Mouse (Mus musculus) midbrain, embryonic 15.5 days (tissue): ENCODE measurements around the gene Iba57. TPM values are rescaled to one million over a fixed set of nuclear protein-coding genes. Genes with fewer than 3 reads are reported as not detected.

Experiments
- ATAC-seq: fragments of 200-750 bp; cut with Nextera tagmentation; replicated peaks from 2 replicates; pipeline ENCODE4 v1.8.0; 2017; ENCODE audit warnings: moderate TSS enrichment
- H3K27ac ChIP-seq: fragments of 300-500 bp; sonication (generic); 2 replicates; pipeline ENCODE4 v1.5.1; 2015; ENCODE audit warnings: mild to moderate bottlenecking, inconsistent platforms
- H3K27me3 ChIP-seq: fragments of 300-500 bp; sonication (generic); replicated peaks from 2 replicates; pipeline ENCODE4 v1.6.1; 2015; ENCODE audit warnings: inconsistent platforms
- H3K36me3 ChIP-seq: fragments of 300-500 bp; sonication (generic); replicated peaks from 2 replicates; pipeline ENCODE4 v1.6.1; 2015; ENCODE audit warnings: inconsistent platforms
- H3K4me1 ChIP-seq: fragments of 300-500 bp; sonication (generic); 2 replicates; pipeline ENCODE4 v1.6.1; 2015; ENCODE audit warnings: inconsistent platforms
- H3K4me2 ChIP-seq: fragments of 300-500 bp; sonication (generic); 2 replicates; pipeline ENCODE4 v1.6.1; 2015; ENCODE audit warnings: inconsistent platforms, mild to moderate bottlenecking, moderate library complexity
- H3K4me3 ChIP-seq: fragments of 300-500 bp; sonication (generic); 2 replicates; pipeline ENCODE4 v1.5.1; 2015; ENCODE audit warnings: mild to moderate bottlenecking, inconsistent platforms
- H3K9ac ChIP-seq: fragments of 300-500 bp; sonication (generic); 2 replicates; pipeline ENCODE4 v1.6.1; 2015; ENCODE audit warnings: mild to moderate bottlenecking, inconsistent platforms
- H3K9me3 ChIP-seq: fragments of 300-500 bp; sonication (generic); 2 replicates; pipeline ENCODE4 v1.6.1; 2016; ENCODE audit warnings: inconsistent platforms
- WGBS: fragments of 180-500 bp; shearing (Covaris S2); methylation state at CpG from one replicate; pipeline ENCODE4 v1.1.7; 2015; ENCODE audit warnings: mixed read lengths; 5-methylcytosine and 5-hydroxymethylcytosine counted together
- polyA plus RNA-seq: library from polyadenylated mRNA; unstranded; fragments of >200 nt; fragmentation: Nextera tagmentation; extraction: Ambion mirVana; gene quantifications from 2 replicates; pipeline ENCODE4 v1.2.1, GENCODE M21; 2015

Gene Iba57
- polyA plus RNA-seq, 1 experiment from 2014 or later: 8.7 TPM

DNA sequence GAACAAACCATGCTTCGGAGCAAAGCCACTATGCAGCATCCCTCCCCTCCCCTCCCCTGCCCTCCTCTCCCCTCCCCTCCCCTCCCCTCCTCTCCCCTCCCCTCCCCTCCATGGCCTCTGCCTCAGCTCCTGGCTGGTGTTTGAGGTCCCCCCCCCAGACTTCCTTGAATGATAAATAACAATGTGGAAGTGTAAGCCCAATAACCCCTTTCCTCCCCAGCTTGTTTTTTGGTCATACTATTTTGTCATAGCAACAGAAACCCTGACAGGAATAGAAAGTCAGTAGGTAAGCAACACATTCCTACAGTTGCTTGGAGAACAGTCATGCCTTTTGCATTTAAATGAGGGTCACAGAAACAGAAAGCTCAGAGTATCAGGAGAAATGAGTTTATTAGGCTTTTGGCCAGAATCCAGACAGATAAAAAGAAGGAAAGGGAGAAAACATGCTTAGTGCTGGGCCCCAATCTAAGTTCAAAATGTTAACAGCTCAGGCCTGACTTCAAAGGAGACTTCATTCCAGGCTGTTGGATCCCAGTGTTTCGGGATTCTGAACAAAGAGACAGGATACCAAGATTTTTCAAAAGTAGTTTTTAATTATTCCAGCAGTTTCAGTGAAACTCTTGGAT is 2.2 kb upstream of the Iba57 start:
- no peak for ATAC-seq
- 36% methylated on average over 2 of the region's 2 CpGs for WGBS
- no peak overlapping the region for H3K9ac ChIP-seq
- no peak overlapping the region for H3K27ac ChIP-seq
- H3K4me2 ChIP-seq: no peak overlapping the region
- no peaks in the 10 kb centered on the region for H3K9me3 ChIP-seq
- H3K4me1 ChIP-seq: peaks cover 19% of the 10 kb centered on the region
- no peaks in the 10 kb centered on the region for H3K36me3 ChIP-seq
- H3K27me3 ChIP-seq: no peaks in the 10 kb centered on the region
- no peak overlapping the region for H3K4me3 ChIP-seq

DNA sequence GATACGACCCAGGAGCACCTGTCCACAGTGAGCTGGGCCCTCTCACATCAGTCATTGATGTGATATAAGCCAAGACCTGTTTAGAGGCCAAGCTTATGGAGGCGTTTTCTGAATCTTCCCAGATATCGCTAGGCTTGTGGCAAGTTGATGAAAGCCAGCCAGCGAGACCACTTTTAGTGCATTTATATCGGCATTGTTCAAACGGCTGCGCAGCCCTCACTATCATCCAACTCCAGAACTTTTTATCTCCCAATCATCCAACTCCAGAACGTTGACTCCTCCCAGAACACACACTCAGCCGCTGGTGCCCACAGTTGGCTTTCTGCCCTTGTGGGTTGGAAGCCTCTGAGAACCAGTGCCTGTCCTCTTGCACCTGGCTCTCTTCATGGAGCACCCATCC is 845 bp upstream of the Iba57 start:
- ATAC-seq: no peak
- Histone ChIP-seq H3K4me2 (peak overlapping the region; percentile 75), H3K4me1 (peaks cover 19% of the 10 kb centered on the region), H3K9me3 (no peaks in the 10 kb centered on the region), H3K27me3 (no peaks in the 10 kb centered on the region), H3K9ac (no peak overlapping the region), H3K36me3 (no peaks in the 10 kb centered on the region), H3K4me3 (no peak overlapping the region), H3K27ac (peak overlapping the region; percentile 100)
- 89% methylated on average over 9 of the region's 9 CpGs for WGBS

DNA sequence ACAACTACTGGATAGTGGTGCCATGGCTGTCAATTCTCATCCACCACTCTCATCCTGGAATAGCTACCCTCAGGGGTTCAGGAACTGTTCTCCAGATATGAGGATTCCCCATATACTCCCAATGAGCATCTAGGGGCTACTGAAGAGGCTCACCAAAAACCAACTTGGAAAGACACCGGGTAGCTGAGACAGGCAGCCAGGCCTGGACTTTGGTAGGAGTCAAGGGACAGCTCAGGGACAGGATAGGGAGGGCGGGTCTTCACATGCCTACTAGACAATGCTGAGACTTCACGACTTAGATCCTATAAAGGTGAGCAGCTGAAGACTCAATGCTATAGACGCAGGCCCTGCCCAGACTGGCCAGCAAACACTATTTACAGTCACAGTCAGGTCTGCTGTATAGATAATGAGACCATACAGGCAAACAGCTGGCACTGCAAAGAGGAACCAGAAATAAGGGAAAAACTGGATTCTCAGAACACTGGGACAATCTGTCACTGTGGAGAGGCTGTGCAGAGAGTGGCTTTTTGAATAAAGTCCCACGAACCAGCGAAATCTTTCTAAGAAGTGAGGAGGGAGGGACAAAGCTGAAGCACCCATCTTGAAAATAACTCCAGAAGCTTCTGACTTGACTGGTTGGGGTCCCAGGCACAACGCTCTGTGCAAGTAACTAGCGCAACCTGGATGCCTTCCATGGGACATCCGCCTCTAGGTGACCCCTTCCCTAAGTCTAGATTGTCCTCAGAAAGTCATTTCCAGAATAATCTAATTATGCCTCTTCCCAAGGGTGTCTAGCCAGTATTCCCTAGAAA is 890 bp downstream of the Iba57 start:
- peak overlapping the region; percentile 100 for H3K27ac ChIP-seq
- 60% methylated on average over 9 of the region's 9 CpGs for WGBS
- ATAC-seq: peak; percentile 1; the same call in 1 of the 2 replicates

DNA sequence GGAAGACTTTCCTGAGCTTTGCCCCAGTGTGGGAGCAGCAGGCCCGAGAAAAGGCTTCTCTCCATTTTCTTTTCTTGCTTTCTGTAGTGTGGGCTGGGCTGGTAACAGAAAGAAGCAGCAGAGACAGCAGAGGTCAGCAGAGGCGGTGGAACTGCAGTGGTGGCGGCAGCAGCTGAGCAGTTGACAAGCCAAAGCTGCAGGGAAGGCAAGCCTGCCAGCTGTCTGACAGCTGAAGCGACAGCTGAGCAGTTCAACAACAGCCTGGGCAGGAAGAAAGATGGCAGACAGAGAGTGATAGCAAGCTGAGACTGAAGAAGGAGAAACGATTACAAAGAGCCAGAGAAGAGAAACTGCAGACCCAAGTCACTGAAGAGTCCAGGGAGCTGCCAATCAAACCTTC is 2.1 kb downstream of the Iba57 start:
- H3K4me1 ChIP-seq: peaks cover 19% of the 10 kb centered on the region
- H3K9me3 ChIP-seq: no peaks in the 10 kb centered on the region
- H3K27ac ChIP-seq: no peak overlapping the region
- H3K36me3 ChIP-seq: 0 out of 2 replicates have a peak, but pooled peaks cover 11% of the 10 kb centered on the region
- H3K4me2 ChIP-seq: no peak overlapping the region
- ATAC-seq: no peak
- no peak overlapping the region for H3K4me3 ChIP-seq
- H3K27me3 ChIP-seq: no peaks in the 10 kb centered on the region
- WGBS: 81% methylated on average over 5 of the region's 5 CpGs
- no peak overlapping the region for H3K9ac ChIP-seq

More for the DNA sequence above, 890 bp downstream of the Iba57 start:
- Histone ChIP-seq H3K9ac (peak overlapping the region; percentile 95), H3K9me3 (no peaks in the 10 kb centered on the region), H3K4me2 (peak overlapping the region; percentile 75), H3K4me1 (peaks cover 19% of the 10 kb centered on the region), H3K27me3 (no peaks in the 10 kb centered on the region), H3K4me3 (peak overlapping the region; percentile 94), H3K36me3 (0 out of 2 replicates have a peak, but pooled peaks cover 10% of the 10 kb centered on the region)

DNA sequence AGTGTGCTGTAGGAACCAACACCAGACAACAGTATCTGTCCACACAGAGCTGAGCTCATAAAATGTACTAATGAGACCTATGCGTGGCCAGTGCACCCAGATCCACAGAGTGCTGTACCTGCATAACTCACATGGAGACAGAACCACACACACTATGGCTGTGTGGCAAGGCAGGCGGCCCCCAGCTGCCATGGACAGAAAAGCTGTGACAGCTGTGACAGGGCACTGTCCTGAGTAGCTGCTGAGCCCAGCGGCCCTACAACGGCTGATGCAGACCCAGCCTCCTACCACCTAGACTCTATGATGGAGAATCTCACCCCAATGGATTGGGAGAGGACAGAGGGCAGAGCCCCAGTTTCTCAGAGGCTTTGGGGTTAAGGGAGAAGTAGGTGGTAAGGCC is 4.0 kb downstream of the Iba57 start:
- Histone ChIP-seq H3K27me3 (no peaks in the 10 kb centered on the region), H3K4me3 (no peak overlapping the region), H3K9me3 (no peaks in the 10 kb centered on the region), H3K4me1 (peaks cover 19% of the 10 kb centered on the region), H3K27ac (no peak overlapping the region), H3K36me3 (0 out of 2 replicates have a peak, but pooled peaks cover 17% of the 10 kb centered on the region), H3K9ac (no peak overlapping the region), H3K4me2 (no peak overlapping the region)
- WGBS: 89% methylated on average over 4 of the region's 4 CpGs
- no peak for ATAC-seq

DNA sequence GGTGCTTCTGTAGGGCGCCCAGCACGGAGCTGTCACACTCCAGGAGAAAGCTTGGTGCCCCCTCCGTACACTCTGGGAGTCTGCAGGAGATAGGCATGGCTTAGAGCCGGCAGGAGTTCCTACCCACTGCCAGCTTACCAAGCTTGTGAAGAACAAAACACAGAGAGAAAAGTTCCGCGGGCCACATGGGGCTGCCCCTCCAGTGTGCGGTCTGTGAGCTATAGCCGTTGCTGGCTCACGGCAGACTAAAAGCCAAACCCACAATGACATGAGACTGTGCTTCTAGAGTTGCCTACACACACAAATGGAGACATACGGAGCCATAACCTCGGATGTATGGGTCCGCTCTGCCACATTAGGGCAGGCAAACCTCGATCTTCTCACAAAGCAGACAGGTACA is 4.4 kb downstream of the Iba57 start:
- H3K36me3 ChIP-seq: 0 out of 2 replicates have a peak, but pooled peaks cover 17% of the 10 kb centered on the region
- no peaks in the 10 kb centered on the region for H3K27me3 ChIP-seq
- H3K27ac ChIP-seq: no peak overlapping the region
- H3K4me1 ChIP-seq: peaks cover 15% of the 10 kb centered on the region
- WGBS: 91% methylated on average over 13 of the region's 13 CpGs
- no peak overlapping the region for H3K9ac ChIP-seq
- no peak for ATAC-seq
- no peak overlapping the region for H3K4me3 ChIP-seq
- H3K9me3 ChIP-seq: no peaks in the 10 kb centered on the region
- H3K4me2 ChIP-seq: no peak overlapping the region

DNA sequence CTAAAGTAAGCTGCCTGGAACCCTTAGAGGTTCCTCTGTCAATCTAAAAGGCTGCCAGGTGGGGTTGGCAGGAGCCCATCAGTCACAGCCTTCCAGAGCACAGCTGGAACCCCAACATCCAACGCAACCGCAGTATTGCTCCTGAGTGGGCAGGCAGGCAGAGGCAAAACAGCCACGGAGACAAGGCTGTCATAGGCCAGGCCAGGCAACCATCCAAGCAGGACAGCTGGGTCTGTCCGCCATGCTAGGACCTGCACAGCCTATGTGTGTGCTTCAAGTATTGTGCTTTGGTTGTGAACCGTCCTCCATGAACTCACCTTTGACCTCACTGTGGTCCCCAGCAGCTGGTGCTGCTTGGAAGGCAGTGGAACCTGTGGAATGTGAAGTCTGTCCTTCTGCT is 7.6 kb downstream of the Iba57 start:
- H3K4me1 ChIP-seq: no peaks in the 10 kb centered on the region
- H3K27me3 ChIP-seq: no peaks in the 10 kb centered on the region
- H3K4me2 ChIP-seq: no peak overlapping the region
- no peak for ATAC-seq
- no peak overlapping the region for H3K27ac ChIP-seq
- 0 out of 2 replicates have a peak, but pooled peaks cover 17% of the 10 kb centered on the region for H3K36me3 ChIP-seq
- WGBS: 93% methylated on average over 5 of the region's 5 CpGs
- H3K9ac ChIP-seq: no peak overlapping the region
- H3K9me3 ChIP-seq: no peaks in the 10 kb centered on the region
- H3K4me3 ChIP-seq: no peak overlapping the region

DNA sequence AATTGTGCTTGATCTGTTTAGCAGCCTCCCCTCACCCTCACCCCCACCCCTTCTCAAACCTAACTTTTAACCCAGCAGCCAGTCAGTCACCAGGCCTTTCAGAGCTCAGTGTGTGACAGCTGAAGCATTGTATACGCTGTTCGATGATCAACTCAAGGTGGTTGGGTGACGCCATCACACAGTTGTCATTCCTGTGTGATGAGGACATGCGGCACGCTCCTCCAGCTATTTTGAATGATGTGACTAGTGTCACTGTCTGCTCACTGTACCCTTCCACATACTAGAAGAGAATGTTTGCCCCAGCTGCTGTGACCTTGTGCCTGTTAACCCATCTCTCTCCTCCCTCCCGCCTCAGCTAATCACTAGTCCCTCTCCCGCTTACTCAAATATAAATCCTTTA is 9.3 kb downstream of the Iba57 start:
- 92% methylated on average over 7 of the region's 7 CpGs for WGBS

DNA sequence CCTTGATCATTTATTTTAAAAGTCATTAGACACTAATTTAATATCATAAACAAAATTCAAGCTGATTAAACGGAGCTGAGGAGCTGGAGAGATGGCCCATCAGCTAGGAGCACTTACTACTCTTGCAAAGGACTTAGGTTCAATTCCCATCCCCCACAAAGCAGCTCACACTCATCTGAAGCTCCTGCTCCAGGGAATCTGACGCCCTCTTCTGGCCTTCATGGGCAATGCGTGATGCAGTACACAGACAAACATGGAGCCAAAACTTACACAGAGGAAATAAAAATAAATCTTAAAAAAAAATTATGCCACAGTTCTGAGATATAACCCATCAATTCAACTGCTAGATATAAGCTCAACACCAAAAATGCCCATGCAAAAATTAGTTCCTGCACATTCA is 11.8 kb downstream of the Iba57 start:
- H3K4me2 ChIP-seq: no peak overlapping the region
- no peak for ATAC-seq
- 0 out of 2 replicates have a peak, but pooled peaks cover 6% of the 10 kb centered on the region for H3K36me3 ChIP-seq
- H3K4me1 ChIP-seq: no peaks in the 10 kb centered on the region
- no peaks in the 10 kb centered on the region for H3K9me3 ChIP-seq
- WGBS: 29% methylated on average over 3 of the region's 3 CpGs
- no peak overlapping the region for H3K4me3 ChIP-seq
- H3K27ac ChIP-seq: no peak overlapping the region
- no peak overlapping the region for H3K9ac ChIP-seq
- no peaks in the 10 kb centered on the region for H3K27me3 ChIP-seq

More for the DNA sequence above, 9.3 kb downstream of the Iba57 start:
- H3K4me2 ChIP-seq: no peak overlapping the region
- H3K36me3 ChIP-seq: 0 out of 2 replicates have a peak, but pooled peaks cover 17% of the 10 kb centered on the region
- H3K27ac ChIP-seq: no peak overlapping the region
- no peaks in the 10 kb centered on the region for H3K4me1 ChIP-seq
- no peaks in the 10 kb centered on the region for H3K27me3 ChIP-seq
- no peak for ATAC-seq
- H3K9me3 ChIP-seq: no peaks in the 10 kb centered on the region
- no peak overlapping the region for H3K4me3 ChIP-seq
- no peak overlapping the region for H3K9ac ChIP-seq

DNA sequence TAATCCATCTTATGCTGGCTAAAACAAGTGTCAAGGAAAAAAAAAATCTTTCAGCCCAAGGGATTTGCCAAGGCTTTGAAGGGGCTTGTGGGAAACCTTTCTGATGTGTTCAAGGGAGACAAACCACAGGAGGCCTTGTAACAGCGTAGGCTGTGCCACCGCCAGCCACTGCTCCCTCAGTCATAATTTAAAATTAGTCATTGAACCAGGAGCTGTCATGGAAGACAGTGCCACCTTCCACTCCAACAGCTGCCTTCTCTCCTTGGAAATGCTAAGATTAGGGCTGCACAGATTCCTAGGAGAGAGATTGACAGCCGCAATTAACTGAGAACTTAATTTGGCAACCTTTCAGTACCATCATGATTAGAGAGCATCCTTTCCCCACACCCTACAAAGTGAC is 14.2 kb downstream of the Iba57 start:
- H3K27ac ChIP-seq: no peak overlapping the region
- no peaks in the 10 kb centered on the region for H3K9me3 ChIP-seq
- no peak overlapping the region for H3K4me2 ChIP-seq
- H3K9ac ChIP-seq: no peak overlapping the region
- no peaks in the 10 kb centered on the region for H3K4me1 ChIP-seq
- no peaks in the 10 kb centered on the region for H3K36me3 ChIP-seq
- 67% methylated on average over 3 of the region's 3 CpGs for WGBS
- H3K27me3 ChIP-seq: no peaks in the 10 kb centered on the region; the same call in 1 of the 2 replicates
- H3K4me3 ChIP-seq: no peak overlapping the region
- no peak for ATAC-seq

DNA sequence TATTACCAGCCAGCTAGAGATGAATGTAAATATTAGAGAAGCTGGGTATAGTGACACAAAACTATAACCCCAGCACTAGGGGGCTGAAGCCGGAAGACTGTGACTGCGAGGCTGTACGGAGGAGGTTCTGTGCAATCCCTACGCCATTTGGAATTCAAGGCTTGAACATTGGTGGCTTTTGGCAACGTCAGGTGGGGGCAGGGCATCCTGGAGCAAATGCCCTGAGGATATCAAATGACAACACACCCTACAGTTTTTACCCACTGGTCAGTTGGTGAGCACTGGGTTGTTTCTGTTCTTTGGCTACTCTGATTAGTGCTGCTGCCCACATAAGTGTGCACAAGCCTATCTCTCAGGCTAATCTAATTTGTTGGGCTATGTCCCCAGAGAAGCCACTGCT is 20.6 kb downstream of the Iba57 start:
- H3K27me3 ChIP-seq: no peaks in the 10 kb centered on the region; the same call in none of the 2 replicates
- no peaks in the 10 kb centered on the region for H3K4me1 ChIP-seq
- no peak for ATAC-seq
- H3K9ac ChIP-seq: no peak overlapping the region
- H3K27ac ChIP-seq: no peak overlapping the region
- no peak overlapping the region for H3K4me2 ChIP-seq
- H3K4me3 ChIP-seq: no peak overlapping the region
- H3K36me3 ChIP-seq: no peaks in the 10 kb centered on the region
- no peaks in the 10 kb centered on the region for H3K9me3 ChIP-seq
- 85% methylated on average over 5 of the region's 5 CpGs for WGBS

DNA sequence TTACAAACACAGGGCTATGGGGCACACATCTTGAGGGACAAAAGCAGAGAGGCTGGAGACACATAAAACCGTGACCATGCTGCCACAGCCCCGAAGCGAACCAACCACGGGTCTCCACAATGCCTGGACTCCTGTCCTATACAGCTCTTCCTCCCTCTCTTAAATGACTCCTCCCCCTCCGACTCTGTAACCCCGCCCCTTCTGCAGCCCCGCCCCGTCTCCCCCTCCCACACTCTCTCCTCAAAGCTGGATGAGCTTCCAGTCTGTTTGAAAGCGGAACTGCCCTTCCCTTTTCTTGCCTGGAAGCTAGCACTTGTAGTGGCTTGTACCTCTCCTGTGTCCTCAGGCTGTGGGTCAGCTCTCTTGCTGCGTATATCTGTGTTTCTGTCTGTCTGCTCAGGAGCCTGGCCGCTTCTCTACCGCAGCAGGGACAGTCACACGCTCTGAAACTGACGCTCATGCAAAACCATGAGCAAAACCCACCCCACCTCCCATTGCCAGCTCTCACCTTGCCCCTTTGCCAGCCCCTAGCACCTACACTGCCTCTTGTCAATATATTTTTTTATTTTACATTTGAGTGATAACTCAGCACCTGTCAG is 21.7 kb downstream of the Iba57 start:
- no peaks in the 10 kb centered on the region for H3K9me3 ChIP-seq
- H3K27ac ChIP-seq: no peak overlapping the region
- ATAC-seq: no peak
- H3K4me3 ChIP-seq: no peak overlapping the region
- peaks cover 9% of the 10 kb centered on the region for H3K27me3 ChIP-seq
- WGBS: 11% methylated on average over 14 of the region's 14 CpGs
- H3K4me1 ChIP-seq: no peaks in the 10 kb centered on the region
- no peak overlapping the region for H3K9ac ChIP-seq
- peak overlapping the region; percentile 21; the same call in 1 of the 2 replicates for H3K4me2 ChIP-seq
- H3K36me3 ChIP-seq: no peaks in the 10 kb centered on the region
